Mouse (Mus musculus) heart, adult 2 months (tissue): ENCODE data around the gene Smox.

ENCODE experiments used
- CTCF ChIP-seq: fragments of 200-600 bp; IDR thresholded peaks from 2 replicates; pipeline ENCODE4 v1.8.1; 2022; ENCODE audit warnings: antibody characterized with exemption, mild to moderate bottlenecking, moderate library complexity
- EP300 ChIP-seq: fragments of 200-500 bp; IDR thresholded peaks from 2 replicates; pipeline ENCODE4 v1.6.1; 2011; ENCODE audit warnings: low read depth, low read length, control low read depth; ENCODE audit not compliant: insufficient read depth
- POLR2A ChIP-seq: fragments of 200-500 bp; IDR thresholded peaks from 2 replicates; pipeline ENCODE4 v1.6.1; 2011; ENCODE audit warnings: mild to moderate bottlenecking, low read depth, low read length, control low read depth; ENCODE audit not compliant: insufficient read depth

DNA sequence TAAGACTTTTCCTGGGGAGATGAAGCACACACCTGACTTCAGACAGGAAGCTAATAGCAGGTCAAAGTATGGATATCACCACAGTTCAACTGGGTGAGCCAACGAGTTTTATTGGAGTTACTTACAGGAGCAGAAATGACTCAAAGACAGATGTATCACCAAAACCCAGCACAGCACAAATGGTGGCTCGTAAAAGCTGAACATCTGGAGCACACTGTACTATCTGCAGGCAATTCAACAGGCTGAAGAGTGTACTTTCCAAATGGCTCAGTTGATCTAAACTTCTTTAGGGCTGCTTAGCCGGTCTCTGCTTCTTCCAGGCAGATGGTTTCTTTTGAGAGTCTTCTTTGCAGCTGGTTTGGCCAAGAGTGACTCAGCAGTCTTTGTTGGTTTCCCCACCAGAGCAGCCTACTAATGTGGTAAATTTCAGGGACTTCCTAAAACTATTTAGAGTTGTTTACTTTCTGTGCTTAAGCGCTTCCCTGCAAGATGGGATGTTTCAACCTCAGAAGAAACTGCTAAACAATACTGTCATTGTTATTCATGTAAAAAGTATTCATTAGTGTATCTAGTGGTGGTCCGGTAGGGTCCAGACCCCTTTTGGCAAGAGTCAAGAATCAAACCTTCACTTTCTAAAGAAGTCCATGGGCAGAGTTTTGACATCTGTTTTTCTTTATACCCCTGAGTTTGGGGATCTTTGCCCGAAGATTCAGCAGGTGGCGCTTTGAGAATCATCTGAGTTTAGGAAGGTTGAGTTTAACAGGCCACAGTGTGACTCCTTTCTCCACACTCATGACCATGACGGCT lies 48.0 kb upstream of the Smox start:
- TF ChIP-seq CTCF, result peak; percentile 63
- TF ChIP-seq POLR2A, result no peak
- no peak for TF ChIP-seq EP300
